Mouse (Mus musculus): ENCODE data around the gene Sox18.

The Sox18 gene

DNA sequence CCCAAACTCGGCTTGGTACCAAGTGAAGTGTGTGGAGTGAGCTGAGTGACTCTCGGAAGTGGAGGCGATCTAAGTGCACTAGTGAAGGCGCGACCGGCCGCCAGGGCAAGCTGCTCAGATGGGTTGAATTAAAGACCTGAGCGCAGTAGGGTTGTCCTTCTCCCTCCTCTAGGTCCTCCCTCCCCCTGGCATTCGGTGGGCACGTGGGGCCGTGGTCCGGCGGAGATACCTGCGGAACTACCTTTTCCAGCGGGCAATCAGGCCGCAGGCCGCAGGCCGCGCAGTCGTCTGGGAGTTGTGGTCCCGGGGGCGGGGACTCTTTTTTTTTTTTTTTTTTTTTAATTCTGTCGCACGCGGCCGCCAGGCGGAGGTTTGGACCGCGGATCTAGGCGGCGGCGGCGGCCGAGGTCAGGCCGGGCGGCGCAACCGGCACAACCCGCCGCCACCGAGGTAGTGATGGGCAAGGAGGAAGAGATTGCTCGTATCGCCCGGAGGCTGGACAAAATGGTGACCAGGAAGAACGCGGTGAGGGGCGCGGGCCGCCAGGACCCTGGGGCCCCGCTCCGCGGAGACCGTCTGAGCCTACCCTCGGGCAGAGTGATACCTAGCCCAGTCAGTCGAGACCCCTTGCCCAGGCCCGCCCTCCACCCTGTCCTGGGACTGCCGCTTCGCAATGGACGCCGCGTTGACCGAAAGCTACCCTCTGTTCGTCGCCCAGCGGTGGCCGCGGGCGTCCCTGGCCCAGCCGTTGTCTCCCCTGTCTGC, 8.7 kb upstream of the Sox18 start, which contains the start of gene Tcea2:
Gene Tcea2, plus strand, starts transcription at position 360 of the 765 bp plus-strand sequence.
- peak; percentile 78 for DNase-seq

DNA sequence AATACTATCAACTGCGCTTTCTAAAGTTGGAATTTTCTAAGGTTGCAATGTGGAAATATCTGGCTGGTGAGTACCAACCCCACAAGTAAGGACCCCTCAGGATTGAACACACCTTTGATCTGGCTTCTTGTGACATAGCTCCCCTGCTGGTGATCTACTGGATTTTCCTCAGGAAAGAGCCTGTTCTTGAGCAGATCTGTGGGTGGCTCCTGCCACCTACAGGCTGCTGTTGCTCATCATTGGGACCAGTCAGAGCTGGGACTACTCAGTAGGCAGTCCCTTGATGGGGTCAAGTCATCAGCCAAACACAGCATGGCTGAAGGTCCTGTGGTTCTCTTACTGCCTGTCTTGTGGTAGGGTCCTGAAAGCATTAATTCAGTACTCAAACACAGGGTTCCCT, 7.3 kb upstream of the Sox18 start:
- peak; percentile 88 for DNase-seq

DNA sequence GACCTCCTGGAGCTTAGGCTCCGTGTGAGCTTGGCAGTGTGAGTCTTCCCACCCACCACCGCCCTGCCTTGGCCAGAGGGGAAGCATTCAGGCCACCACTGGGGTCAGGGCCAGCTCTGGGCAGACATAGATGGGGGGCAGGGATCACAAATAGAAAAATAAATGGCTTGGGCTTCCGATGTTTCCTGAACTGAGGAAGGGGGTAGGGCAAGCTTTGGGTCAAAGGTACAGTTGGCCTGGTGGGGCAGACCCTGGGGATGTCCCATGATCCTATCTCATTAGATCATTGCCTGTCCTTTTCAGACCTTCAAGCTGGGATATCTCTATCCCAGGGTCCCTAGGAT, 6.3 kb upstream of the Sox18 start:
- DNase-seq = no peak

DNA sequence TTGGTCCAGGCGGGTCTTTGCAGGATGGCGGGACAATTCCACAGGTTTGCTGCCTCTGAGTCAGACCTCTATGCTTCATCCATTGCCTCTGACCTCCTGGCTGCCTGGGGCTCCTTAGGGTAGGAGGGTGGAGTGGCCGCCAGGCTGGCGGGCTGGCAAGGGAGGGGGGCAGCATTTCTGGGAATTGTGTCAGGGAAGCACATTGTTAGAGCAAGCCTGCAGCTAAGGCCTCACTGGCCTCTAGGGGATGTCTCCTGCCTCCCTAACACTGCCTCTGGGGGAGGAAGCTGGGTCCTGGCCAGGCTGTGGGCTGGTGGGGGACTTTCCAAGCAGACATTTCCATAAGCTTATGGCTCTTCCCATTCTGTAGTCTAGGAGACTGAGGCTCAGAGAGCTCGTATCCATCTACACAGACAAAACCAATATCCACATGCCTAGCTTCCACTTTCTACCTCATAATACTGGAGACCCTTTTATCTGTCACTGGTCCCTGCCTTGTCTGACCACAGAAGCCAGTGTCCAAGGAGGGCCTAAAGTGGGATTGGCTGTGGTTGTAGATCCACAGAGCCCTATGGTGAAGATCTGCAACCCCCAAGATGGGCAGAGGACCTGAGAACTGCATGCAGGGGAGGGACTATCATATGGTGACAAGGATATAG, 5.8 kb upstream of the Sox18 start:
- DNase-seq = no peak

DNA sequence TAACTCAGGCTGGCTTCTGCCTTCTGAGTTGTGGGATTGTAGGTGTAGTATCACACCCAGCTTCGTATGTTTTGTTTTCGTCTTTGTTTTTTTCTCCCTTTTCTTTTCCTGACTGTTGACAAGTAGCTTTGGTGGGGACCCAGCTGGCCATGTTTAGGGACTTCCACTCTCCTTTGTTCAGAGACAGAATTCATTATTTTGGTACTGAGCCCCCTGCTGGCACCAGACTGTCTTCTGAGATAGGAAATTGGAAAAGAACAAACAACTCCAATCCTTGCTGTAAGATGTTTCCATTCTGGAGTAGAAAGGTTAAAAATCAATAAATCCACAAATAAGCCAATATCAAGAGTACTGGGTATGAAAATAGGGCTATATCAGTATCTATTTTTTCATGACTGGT, 5.0 kb upstream of the Sox18 start:
- no peak for DNase-seq

DNA sequence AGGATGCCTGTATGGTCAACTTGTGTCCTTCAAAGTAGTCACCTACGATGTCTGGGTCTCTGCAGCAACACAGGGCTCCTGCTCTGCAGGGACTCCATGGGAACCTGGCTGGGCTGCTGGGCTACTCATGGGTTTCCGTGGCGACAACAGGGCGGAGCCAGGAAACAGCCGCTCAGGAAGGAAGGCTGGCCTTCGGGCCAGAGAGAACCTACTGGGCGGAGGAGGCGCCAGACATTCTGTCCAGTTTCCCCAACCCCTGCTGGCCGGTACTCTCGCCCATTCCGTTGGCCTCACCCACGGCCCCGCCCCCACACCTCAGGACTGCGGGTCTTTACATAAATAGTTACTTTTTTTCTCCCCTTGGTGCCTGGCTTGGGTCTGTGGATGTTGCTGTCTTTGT, 4.0 kb upstream of the Sox18 start:
- no peak for DNase-seq

DNA sequence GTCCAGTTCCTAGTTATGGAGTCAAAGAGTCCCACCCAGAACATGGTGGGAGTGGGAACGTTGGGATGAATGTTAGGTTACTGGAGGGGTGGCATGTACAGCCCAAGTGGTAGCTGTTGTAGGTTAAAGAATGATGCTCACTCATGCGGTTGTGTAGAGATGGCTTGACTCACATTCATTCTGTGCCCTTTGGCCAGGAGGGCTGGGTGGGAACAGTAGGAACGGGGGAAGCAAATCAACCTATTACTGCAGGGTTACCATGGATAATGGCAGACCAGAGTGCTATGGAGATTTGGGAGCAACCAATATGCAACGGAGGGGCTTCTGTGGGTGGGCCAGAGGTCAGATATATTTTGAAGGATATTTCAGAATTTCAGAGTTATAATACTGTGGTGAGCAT, 3.5 kb upstream of the Sox18 start:
- DNase-seq = no peak

DNA sequence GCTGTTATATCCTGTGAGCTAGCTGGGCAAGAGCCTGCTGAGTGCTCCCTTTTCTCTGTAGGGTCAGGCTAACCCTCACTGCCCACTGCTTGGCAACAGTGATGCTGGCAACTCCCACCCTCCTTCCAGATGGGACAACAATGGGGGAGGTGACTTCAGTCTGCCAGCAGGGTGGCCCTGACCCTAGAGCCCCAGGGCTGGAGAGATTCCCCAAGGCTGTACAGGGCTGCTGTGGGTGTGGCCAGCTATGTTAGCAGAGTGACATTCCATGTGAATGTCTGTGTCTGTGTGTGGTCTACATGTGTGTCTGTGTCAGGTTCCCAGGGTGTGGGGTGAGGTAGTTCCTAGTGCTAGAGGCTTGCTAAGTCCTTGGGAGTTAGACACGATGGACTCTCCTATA, 2.1 kb upstream of the Sox18 start:
- no peak for DNase-seq

DNA sequence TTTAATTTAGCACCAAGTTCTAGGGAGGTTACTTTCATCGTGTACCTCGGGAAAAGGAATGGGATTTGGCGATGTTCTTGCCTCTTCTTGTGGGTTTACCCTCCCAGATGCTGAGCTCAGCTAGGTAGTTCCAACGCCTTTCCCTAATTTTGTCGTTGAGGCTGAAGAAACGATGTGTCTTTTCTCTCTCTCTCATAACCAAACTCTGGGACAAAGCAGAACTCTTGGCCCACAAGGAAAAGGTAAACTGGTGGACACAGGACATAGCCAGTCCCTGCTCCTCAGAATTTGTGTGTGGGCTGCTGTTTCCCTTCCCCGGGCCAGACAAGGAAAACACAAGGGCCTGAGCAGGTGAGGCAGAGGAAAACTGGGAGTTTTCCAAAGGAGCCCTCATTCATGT, 544 bp upstream of the Sox18 start:
- DNase-seq = no peak

DNA sequence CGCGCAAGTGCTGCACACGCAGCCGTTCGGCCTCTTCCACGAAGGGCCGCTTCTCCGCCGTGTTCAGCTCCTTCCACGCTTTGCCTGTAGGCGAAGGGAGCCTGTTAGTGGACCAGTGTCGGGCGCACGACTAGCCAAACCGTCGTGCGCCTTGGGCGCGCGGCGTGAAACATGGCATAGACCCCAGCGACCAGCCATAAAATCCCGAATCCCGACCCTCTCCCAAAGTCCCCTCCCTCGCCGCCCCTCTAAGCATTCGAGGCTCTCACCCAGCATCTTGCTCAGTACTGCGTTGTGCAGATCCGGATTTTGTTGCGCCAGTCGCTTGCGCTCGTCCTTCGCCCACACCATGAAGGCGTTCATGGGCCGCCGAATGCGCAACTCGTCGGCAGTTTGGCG, 528 bp downstream of the Sox18 start:
- no peak for DNase-seq

DNA sequence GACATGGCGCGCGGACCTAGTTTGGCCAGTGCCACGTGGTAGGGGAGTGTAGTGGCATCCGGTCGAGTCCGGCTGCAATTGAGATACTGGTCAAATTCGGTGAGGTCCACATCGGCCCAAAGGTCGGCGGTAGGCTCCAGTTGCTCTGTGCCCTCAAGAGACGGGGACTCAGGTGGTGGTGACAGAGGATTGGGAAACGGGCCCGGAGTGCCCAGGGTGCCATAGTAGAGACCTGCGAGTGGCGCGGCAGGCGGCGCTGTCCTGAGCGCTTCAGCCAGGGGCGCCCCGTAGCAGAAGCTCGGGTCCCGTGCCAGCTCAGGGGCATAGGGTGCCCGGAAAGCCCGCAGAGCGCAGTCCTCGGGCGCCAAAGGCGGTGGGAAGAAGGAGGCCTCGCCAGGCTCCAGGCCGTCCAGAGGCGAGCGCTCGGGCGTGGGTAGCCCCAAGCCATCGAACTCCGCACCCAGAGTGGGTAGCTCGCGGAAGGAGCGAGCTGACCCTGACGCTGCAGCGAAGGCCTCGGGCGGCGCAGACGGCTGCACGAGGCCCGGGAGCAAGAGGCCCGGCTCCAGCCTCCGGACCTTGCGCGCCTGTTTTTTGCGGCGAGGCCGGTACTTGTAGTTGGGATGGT, 1.0 kb downstream of the Sox18 start:
- no peak for DNase-seq

DNA sequence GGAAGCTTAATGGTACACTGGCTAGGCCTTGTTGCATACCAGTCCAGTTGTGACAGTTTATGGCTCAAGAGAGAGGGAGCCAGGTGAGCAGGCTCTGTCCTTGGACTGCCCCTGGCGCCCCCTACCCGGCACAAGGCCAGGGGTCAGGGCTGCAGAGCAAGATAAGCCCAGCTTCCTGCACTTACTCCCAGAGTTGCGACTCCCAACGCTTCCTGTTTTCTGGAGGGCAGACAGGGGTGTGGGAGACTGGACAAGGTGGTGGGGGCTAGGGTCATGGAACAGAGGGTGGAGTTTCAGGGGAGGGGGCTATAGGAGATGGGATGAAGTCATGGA, 8.2 kb downstream of the Sox18 start:
- no peak for DNase-seq

DNA sequence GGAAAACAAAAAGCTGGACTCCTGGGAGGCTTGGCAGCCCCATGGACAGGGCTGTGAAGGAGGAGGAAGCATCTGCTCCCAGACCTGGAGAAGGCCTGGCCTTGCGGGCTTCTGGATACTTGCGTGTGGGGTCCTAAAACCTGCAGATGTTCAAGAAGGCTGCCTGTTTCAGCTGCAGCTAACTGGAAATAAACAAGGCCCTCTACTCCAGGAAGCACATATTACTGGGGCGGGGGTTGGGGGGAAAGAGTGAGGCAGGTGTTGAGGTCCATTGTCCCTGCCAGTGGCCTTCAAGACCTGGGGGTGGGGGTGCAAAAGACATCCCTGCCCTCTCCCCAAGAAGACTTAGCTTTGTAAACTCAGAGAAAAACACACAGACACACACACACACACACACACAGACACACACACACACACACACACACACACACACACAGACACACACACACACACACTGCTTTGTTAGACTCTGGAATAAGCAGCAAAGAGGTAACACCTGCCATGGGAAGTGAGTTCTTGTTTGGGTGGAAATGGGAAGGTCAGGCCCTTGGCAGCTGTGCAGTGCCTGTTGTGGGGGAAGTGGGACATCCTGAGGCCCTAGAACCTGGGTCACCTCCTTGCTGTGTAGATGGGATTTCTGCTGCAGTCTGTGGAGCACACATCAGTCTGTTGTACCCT, 8.7 kb downstream of the Sox18 start:
- no peak for DNase-seq

DNA sequence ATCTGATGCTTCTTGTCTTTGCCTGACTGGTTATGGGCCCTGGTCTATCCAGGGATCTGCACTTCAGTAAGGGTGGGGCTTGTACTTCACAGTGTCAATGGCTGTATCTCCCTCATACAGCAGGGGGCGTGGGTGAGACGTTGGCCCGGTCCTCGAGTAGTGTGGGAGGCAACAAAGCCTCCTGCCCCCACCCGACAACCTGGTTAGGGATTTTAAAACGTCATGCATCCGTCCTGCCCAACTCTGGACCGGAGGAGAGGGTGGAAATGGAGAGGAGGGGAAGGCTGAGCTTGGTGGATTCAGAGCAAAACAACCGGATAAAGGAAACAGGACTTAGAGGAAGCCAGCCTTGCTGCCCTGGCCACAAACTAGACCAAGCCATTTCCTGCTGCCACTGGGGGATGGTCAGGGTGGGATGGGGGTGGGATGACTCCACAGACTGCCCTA, 11.8 kb downstream of the Sox18 start:
- DNase-seq = peak; percentile 79

DNA sequence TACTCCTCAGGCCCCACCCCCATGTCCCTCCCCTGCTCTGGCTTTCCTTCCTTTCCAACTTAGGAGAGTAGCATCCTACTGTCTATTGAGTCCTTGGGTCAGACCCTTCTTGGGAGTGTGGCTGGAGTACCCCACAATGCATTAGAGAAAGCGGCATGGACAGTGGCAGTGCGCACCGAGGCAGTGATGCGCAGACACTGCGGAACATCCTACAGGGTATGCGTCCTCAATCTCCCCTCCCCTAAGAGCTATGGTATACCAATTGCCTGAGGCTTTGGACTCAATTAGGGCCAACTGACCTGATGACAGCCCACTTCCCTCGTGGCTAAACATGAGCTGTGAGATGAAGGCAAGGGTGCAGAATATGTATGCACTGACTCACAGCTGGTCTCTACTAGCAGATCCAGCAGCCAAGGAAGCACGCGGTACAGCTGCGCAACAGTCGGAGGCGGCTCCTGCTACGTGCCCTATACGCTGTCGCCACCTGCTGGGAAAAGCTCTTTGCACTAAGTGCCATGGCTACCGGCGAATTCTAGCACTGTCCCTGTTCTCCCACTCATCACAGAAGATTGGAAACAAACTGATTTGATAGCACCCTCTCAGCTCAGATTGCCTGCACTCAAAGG, 12.4 kb downstream of the Sox18 start:
- peak; percentile 68 for DNase-seq

DNA sequence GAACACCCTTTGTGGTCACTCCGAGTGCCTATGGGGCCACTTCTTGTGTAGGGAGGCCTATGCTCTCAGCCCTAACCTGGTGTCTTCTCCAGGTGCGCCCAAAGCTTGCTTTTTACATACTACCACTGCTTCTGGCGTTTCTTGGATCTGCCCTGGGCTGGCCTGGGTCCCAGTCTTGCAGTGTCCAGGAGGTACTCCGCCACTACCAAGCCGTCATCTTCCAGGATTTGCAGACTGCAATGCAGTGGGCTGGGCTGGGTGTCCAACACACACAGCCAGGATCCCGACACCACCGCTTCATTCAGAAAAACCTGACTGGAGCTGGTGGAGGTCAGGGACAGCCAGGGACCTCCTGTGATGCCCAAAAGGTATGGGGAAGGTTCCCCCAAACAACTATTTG, 12.9 kb downstream of the Sox18 start:
- DNase-seq = no peak

DNA sequence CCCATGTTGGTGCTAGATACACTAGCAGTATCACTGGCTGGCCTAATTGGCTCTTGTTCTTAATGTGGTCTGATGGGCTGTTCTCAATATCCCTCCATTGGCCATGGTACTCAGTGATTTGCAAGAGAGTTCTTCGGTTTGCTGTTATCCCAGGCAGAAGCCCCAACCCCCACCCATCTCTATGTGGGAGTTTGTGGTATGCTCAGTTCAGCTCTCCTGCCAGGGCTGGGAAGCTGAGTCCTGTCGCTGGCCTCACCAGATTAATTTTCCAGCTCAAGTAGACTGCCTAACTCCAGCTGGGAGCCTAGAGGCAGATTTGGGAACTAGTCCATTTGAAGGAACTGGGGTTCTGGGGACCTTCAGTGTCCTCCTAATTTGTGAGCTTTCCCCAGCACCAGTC, 14.0 kb downstream of the Sox18 start:
- no peak for DNase-seq

DNA sequence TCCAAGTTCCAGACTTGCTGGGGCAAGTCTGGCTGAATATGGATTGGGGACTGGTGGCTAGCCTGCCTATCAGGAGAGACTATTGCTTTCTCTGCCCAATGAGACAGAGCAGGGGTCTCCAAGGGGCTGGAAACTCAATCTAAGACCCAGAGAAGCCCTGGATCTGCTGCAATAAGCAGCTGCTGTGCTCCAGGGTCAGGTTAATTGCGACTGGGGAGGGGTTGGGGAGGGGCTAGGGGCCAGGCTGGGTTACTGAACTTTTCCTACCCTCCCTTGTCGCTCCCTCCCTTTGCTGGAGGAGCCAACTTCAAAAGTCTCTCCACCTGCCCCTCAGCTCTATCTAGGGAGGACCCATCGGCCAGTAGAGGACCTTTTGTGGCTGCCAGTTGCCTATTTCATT, 14.7 kb downstream of the Sox18 start, which contains the start of gene Gm29797:
Gene Gm29797, plus strand, starts transcription at position 301 of the 400 bp plus-strand sequence.
- DNase-seq = no peak

DNA sequence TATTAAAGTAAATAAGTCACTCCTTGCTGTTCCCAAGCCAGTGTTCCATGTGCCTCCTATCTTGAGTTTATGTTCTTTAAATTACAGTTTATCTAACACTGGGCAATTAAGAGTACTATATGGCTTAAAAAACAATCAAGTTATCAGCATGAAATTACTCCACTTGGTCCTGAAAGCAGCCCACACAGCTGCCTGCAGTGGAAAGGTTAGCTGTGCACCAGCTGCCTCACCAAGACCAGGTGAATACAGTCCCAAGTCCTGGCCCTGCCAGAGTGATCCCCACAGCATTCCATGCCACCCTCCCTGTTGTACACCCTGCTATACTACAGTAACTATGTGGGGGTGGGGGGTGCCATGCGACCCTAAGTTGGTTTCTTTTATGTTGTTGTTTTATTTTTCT, 17.9 kb downstream of the Sox18 start:
- no peak for DNase-seq

DNA sequence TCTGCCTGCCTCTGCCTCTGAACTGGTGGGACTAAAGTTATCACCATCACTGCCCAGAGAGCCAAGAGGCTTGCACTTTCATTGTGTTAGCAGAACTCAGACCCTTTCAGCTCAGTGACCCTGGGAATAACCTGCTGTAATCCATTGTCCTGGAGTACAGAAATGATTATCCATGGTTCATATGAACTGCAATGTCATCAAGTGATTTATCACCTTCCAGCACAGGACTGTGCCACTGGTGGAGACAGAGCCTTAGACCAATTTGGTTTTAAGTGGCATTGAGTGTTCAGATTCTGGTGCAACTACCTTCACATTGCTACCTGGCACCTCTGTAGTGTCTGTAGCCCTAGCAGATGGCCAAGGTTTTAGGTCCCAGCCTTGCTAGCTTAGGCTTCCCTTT, 18.4 kb downstream of the Sox18 start:
- no peak for DNase-seq

DNA sequence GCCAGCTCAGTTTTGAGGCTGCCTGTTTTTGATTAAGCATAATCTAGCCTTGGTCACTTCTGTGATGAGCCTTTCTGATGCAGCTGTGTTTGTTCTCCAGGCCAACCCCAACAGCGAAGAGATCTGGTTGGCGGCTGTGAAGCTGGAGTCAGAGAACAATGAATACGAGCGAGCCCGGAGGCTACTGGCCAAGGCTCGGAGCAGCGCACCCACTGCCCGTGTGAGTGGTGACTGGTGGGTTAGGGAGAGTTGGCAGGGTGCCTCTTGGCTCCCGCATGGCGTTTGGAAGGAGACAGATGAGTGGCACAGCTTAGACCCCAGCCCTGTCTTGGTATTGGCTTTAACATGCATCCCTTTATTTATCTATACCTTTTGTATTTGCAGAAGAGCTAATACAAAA, 22.5 kb downstream of the Sox18 start:
- DNase-seq = no peak

DNA sequence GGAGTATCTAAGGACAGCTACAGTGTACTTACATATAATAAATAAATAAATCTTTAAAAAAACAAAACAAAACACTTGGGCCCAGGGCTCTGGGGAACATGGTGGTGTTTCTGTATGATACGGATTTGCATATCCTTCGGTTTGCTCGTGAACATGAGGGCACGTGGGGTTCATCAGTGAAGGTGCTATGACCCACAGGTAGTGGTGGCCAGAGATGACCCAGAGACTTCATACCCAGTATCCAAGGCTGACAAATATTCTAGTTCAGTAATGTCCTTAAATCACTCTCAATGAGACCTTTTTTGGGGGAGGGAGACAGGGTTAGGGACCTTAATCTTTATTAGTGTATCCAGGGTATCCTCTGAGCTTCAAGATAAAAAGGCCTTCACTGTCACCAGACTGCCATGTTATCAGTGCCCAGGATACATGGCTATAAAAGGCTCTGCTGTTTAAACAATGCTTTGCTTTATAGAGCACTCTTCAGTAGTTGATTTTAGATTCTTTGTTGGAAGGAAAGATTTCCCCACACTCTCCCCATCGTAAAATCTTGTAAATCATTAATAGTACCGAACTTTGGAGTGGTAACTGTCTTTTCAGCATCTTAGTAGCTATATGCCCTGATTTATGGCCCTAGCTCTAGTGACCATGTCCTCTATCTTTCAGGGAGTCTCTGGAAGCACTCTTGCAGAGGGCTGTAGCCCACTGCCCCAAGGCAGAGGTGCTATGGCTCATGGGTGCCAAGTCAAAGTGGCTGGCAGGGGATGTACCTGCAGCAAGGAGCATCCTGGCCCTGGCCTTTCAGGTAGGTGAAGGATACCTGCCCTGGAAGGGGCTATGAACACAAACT, 24.6 kb downstream of the Sox18 start:
- DNase-seq = no peak

All from right cerebral cortex, adult 18-20 months (tissue).